Comparison of ENCODE assay signal across 11 mouse cellular contexts in genomic region chr3:32399931-32400330, GRCm38 (mm10). TPM values are rescaled to one million over a fixed set of nuclear protein-coding genes. Genes with fewer than 3 reads are reported as not detected.
DNase-seq lines count a peak whose midpoint lies in the region; ATAC-seq lines count a peak whose summit lies in the region.
"Had no signal": no experiment of that assay in that cellular context is flagged by ENCODE, and none has a peak within 500 bp of the region (broad histone marks: within the 10 kb centered on the region; RNA-seq: fewer than 3 reads in every experiment).

No protein-coding gene starts in this region.

- no peak for DNase-seq in hindbrain, embryonic 14.5 days (ENCODE audit: low spot score)
- DNase-seq in neural tube, embryonic 10.5 days (ENCODE audit: extremely low spot score, low spot score): no peak
- DNase-seq in embryonic facial prominence, embryonic 14.5 days (ENCODE audit: low spot score): no peak
- DNase-seq in layer of hippocampus, adult 9-10 months (ENCODE audit: low spot score): no peak
- DNase-seq: right cerebral cortex, postnatal 4 days; thymus, postnatal 25 days had no signal

- H3K4me1 ChIP-seq in hindbrain, embryonic 12.5 days: peaks cover 31% of the 10 kb centered on the region
- peaks cover 29% of the 10 kb centered on the region for H3K4me1 ChIP-seq in hindbrain, embryonic 14.5 days (replicated peaks; ENCODE audit: control insufficient read depth, insufficient read depth, low read length)
- H3K4me1 ChIP-seq in neural tube, embryonic 12.5 days: peaks cover 18% of the 10 kb centered on the region
- H3K4me1 ChIP-seq in embryonic facial prominence, embryonic 14.5 days (ENCODE audit: control insufficient read depth, insufficient read depth, low read length): peaks cover 27% of the 10 kb centered on the region
- H3K4me1 ChIP-seq in neural tube, embryonic 15.5 days: peaks cover 40% of the 10 kb centered on the region

- H3K4me3 ChIP-seq in hindbrain, embryonic 12.5 days: no peak overlapping the region
- no peak overlapping the region for H3K4me3 ChIP-seq in hindbrain, embryonic 14.5 days (replicated peaks; ENCODE audit: low read length)
- no peak overlapping the region for H3K4me3 ChIP-seq in neural tube, embryonic 12.5 days
- H3K4me3 ChIP-seq in embryonic facial prominence, embryonic 14.5 days (ENCODE audit: low read depth, low read length): no peak overlapping the region
- H3K4me3 ChIP-seq in neural tube, embryonic 15.5 days (replicated peaks): no peak overlapping the region
- H3K4me3 ChIP-seq: erythroblast, embryonic 14.5 days had no signal

- H3K27ac ChIP-seq in hindbrain, embryonic 12.5 days: no peak overlapping the region
- no peak overlapping the region for H3K27ac ChIP-seq in hindbrain, embryonic 14.5 days
- no peak overlapping the region for H3K27ac ChIP-seq in neural tube, embryonic 12.5 days
- H3K27ac ChIP-seq in embryonic facial prominence, embryonic 14.5 days (replicated peaks; ENCODE audit: low read depth, low read length): no peak overlapping the region
- no peak overlapping the region for H3K27ac ChIP-seq in neural tube, embryonic 15.5 days (replicated peaks)
- H3K27ac ChIP-seq: kidney, postnatal 0 days had no signal

- H3K9me3 ChIP-seq in hindbrain, embryonic 12.5 days (replicated peaks): no peaks in the 10 kb centered on the region
- H3K9me3 ChIP-seq in hindbrain, embryonic 14.5 days (ENCODE audit: control insufficient read depth, low read length): no peaks in the 10 kb centered on the region
- H3K9me3 ChIP-seq in neural tube, embryonic 12.5 days: no peaks in the 10 kb centered on the region
- H3K9me3 ChIP-seq in embryonic facial prominence, embryonic 14.5 days (ENCODE audit: control insufficient read depth, low read length): no peaks in the 10 kb centered on the region
- H3K9me3 ChIP-seq in neural tube, embryonic 15.5 days (replicated peaks): no peaks in the 10 kb centered on the region

- no peaks in the 10 kb centered on the region for H3K36me3 ChIP-seq in hindbrain, embryonic 12.5 days
- no peaks in the 10 kb centered on the region for H3K36me3 ChIP-seq in hindbrain, embryonic 14.5 days (replicated peaks; ENCODE audit: control insufficient read depth, insufficient read depth)
- H3K36me3 ChIP-seq in neural tube, embryonic 12.5 days: no peaks in the 10 kb centered on the region
- no peaks in the 10 kb centered on the region for H3K36me3 ChIP-seq in embryonic facial prominence, embryonic 14.5 days (ENCODE audit: control insufficient read depth, insufficient read depth, low read length)
- H3K36me3 ChIP-seq in neural tube, embryonic 15.5 days: no peaks in the 10 kb centered on the region

- ATAC-seq in hindbrain, embryonic 12.5 days (ENCODE audit: low FRiP score): no peak
- no peak for ATAC-seq in hindbrain, embryonic 14.5 days (ENCODE audit: low FRiP score)
- no peak for ATAC-seq in neural tube, embryonic 12.5 days (ENCODE audit: low FRiP score, low read depth)
- no peak for ATAC-seq in embryonic facial prominence, embryonic 14.5 days (ENCODE audit: low read depth)
- ATAC-seq in neural tube, embryonic 15.5 days (ENCODE audit: low FRiP score): no peak

- no peak overlapping the region for H3K4me2 ChIP-seq in hindbrain, embryonic 12.5 days (replicated peaks)
- H3K4me2 ChIP-seq in hindbrain, embryonic 14.5 days (replicated peaks): no peak overlapping the region
- H3K4me2 ChIP-seq in neural tube, embryonic 12.5 days (replicated peaks): peak overlapping the region; percentile 24; the same call in 1 of the 2 replicates
- peak overlapping the region; percentile 28 for H3K4me2 ChIP-seq in embryonic facial prominence, embryonic 14.5 days (ENCODE audit: low read depth, low read length)
- H3K4me2 ChIP-seq in neural tube, embryonic 15.5 days: peak overlapping the region; percentile 11; the same call in 1 of the 2 replicates

- H3K27me3 ChIP-seq in hindbrain, embryonic 12.5 days: no peaks in the 10 kb centered on the region
- H3K27me3 ChIP-seq in hindbrain, embryonic 14.5 days (ENCODE audit: control insufficient read depth, insufficient read depth, low read length): no peaks in the 10 kb centered on the region
- H3K27me3 ChIP-seq in neural tube, embryonic 12.5 days (replicated peaks): no peaks in the 10 kb centered on the region
- no peaks in the 10 kb centered on the region for H3K27me3 ChIP-seq in embryonic facial prominence, embryonic 14.5 days (replicated peaks; ENCODE audit: control insufficient read depth, insufficient read depth, low read length)
- no peaks in the 10 kb centered on the region for H3K27me3 ChIP-seq in neural tube, embryonic 15.5 days (replicated peaks)

- 0 out of 2 replicates have a peak overlapping the region, but pooled peaks have one; percentile 29 for H3K9ac ChIP-seq in hindbrain, embryonic 12.5 days
- no peak overlapping the region for H3K9ac ChIP-seq in hindbrain, embryonic 14.5 days
- H3K9ac ChIP-seq in neural tube, embryonic 12.5 days: no peak overlapping the region
- H3K9ac ChIP-seq in embryonic facial prominence, embryonic 14.5 days (ENCODE audit: low read depth, low read length): 0 out of 2 replicates have a peak overlapping the region, but pooled peaks have one; percentile 5
- no peak overlapping the region for H3K9ac ChIP-seq in neural tube, embryonic 15.5 days (replicated peaks)

- WGBS in hindbrain, embryonic 12.5 days: 65% methylated on average over 2 of the region's 2 CpGs
- 59% methylated on average over 2 of the region's 2 CpGs for WGBS in hindbrain, embryonic 14.5 days
- 58% methylated on average over 2 of the region's 2 CpGs for WGBS in neural tube, embryonic 12.5 days
- 30% methylated on average over 2 of the region's 2 CpGs for WGBS in embryonic facial prominence, embryonic 14.5 days
- WGBS in neural tube, embryonic 15.5 days: 52% methylated on average over 2 of the region's 2 CpGs

RNA-seq across cellular contexts. Expression of gene Pik3ca, which starts 2.5 kb away (rescaled TPM):
- polyA plus RNA-seq in hindbrain, embryonic 12.5 days (2016; fragmentation: Nextera tagmentation; extraction: Ambion mirVana): 12.7 and 14.2 TPM in 2 replicates
- polyA plus RNA-seq in hindbrain, embryonic 14.5 days (2014; fragmentation: Nextera tagmentation; extraction: Ambion mirVana): 18.8 and 19.3 TPM in 2 replicates
- polyA plus RNA-seq in neural tube, embryonic 12.5 days (2016; fragmentation: Nextera tagmentation; extraction: Ambion mirVana): 15.7 and 18.9 TPM in 2 replicates
- 13.8 and 15.5 TPM in 2 replicates for polyA plus RNA-seq in embryonic facial prominence, embryonic 14.5 days (2014; fragmentation: Nextera tagmentation; extraction: Ambion mirVana)
- 11.4 and 12.3 TPM in 2 replicates for polyA plus RNA-seq in neural tube, embryonic 15.5 days (2015; fragmentation: Nextera tagmentation; extraction: Ambion mirVana)

RNA-seq across cellular contexts. Expression of gene Zmat3, which starts 34.1 kb away (rescaled TPM):
- 9.4 and 10.1 TPM in 2 replicates for polyA plus RNA-seq in hindbrain, embryonic 12.5 days (2016; fragmentation: Nextera tagmentation; extraction: Ambion mirVana)
- polyA plus RNA-seq in hindbrain, embryonic 14.5 days (2014; fragmentation: Nextera tagmentation; extraction: Ambion mirVana): 9.1 and 10.3 TPM in 2 replicates
- polyA plus RNA-seq in neural tube, embryonic 12.5 days (2016; fragmentation: Nextera tagmentation; extraction: Ambion mirVana): 8.2 and 8.7 TPM in 2 replicates
- polyA plus RNA-seq in embryonic facial prominence, embryonic 14.5 days (2014; fragmentation: Nextera tagmentation; extraction: Ambion mirVana): 6.2 and 7.1 TPM in 2 replicates
- polyA plus RNA-seq in neural tube, embryonic 15.5 days (2015; fragmentation: Nextera tagmentation; extraction: Ambion mirVana): 7.5 and 7.6 TPM in 2 replicates

Comparison
In these comparisons a context has a peak if more than half of its experiments do, and no peak if none do; other contexts are left out.
1. H3K9ac ChIP-seq: peak in hindbrain, embryonic 12.5 days (single experiment) and embryonic facial prominence, embryonic 14.5 days (single experiment); none in hindbrain, embryonic 14.5 days (single experiment), neural tube, embryonic 12.5 days (single experiment) and neural tube, embryonic 15.5 days (single experiment).
2. H3K4me2 ChIP-seq: peak in neural tube, embryonic 12.5 days (single experiment), embryonic facial prominence, embryonic 14.5 days (single experiment) and neural tube, embryonic 15.5 days (single experiment); none in hindbrain, embryonic 12.5 days (single experiment) and hindbrain, embryonic 14.5 days (single experiment).